Mouse (Mus musculus): ENCODE measurements around the gene AL731706.1. TPM values are rescaled to one million over a fixed set of nuclear protein-coding genes. Genes with fewer than 3 reads are reported as not detected.

AL731706.1 gene
- total and polyA plus RNA-seq, 3 experiments = 13.5 to 14.2 TPM; not detected in 1

- peak overlapping the region; percentile 53; the same call in 1 of the 2 replicates for H3K27ac ChIP-seq (ENCODE audit: control insufficient read depth, low read depth, low read length)
These were observed 29.8 kb upstream of the AL731706.1 start for GRCm38 (mm10) chr2:136921003-136921408.

DNA sequence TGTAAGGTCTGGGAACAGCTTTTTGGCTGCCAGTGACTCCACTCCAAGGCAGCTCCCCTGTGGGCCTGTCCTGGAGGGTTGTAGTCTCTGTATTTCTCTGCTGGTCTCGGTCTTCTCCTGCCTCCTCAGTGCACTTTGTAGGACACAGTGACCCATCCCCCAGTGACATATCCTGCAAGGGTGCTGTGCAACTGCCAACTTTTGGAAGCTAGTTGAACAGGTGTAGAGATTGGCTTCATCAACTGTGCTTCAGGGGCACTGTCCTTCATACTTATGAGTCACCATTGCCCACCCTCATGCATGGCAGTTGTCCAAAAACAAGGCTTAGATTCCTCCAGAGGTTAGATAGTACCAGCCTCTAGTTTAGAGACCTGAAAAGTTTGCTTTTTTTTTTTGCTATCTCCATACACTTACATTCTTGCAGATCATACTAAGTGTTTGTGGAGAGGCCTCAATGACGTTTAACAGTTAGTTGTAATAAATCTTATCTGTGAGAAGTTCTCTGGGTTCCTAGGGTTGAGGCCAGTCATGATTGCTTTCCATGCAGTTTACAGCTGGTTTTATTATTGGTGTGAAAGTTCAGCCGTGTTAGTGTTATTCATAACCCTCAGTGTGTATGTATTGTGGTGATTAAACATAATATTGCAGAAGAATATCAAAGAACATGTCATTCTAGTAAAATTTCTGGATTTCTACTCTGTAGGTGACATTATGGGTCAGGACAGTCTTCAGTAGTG, 29.2 kb upstream of the AL731706.1 start:
- peak; percentile 20 for DNase-seq (ENCODE audit: low read depth, low spot score)
- TF ChIP-seq EP300 (IDR thresholded peaks at IDR 0.05; ENCODE audit: low read depth in 1 of 2, low read length in 2 of 2) (no peak), TAL1 (IDR thresholded peaks at IDR 0.05; ENCODE audit: low read length) (no peak), CTCF (IDR thresholded peaks at IDR 0.05 in 2 of 3, conservative IDR thresholded peaks at IDR 0.05 in 1 of 3; ENCODE audit: control insufficient read depth in 1 of 3, insufficient read depth in 1 of 3, low read depth in 2 of 3, low read length in 3 of 3, poor library complexity in 1 of 3, severe bottlenecking in 1 of 3) (no peak), ZNF384 (IDR thresholded peaks at IDR 0.05; ENCODE audit: low read depth, low read length) (peak; percentile 48; the same call in 1 of the 2 replicates), ZKSCAN1 (IDR thresholded peaks at IDR 0.05; ENCODE audit: low read depth, low read length) (no peak)
- no peak overlapping the region for H3K27ac ChIP-seq (ENCODE audit: control insufficient read depth, low read depth, low read length)
- no peaks in the 10 kb centered on the region for H3K27me3 ChIP-seq (ENCODE audit: control insufficient read depth in 1 of 2, insufficient read depth in 2 of 2, low read length in 2 of 2)
- no peaks in the 10 kb centered on the region for H3K79me2 ChIP-seq (ENCODE audit: control insufficient read depth, insufficient read depth, low read length, poor library complexity)
- H3K36me3 ChIP-seq (ENCODE audit: control insufficient read depth in 1 of 2, insufficient read depth in 2 of 2, low read length in 2 of 2) = peaks cover 0 to 10% of the 10 kb centered on the region in 2 experiments; a peak in 1 of 4 replicates
- peaks cover 2 to 5% of the 10 kb centered on the region in 2 experiments; a peak in 1 of 4 replicates for H3K4me1 ChIP-seq (ENCODE audit: control insufficient read depth in 1 of 2, insufficient read depth in 2 of 2, low read length in 2 of 2)
- H3K9ac ChIP-seq (ENCODE audit: control insufficient read depth, low read depth, low read length, poor library complexity, severe bottlenecking) = no peak overlapping the region
- H3K4me3 ChIP-seq (ENCODE audit: control insufficient read depth in 1 of 2, insufficient read depth in 1 of 2, low read depth in 2 of 2, low read length in 2 of 2) = no peak overlapping the region
- H3K9me3 ChIP-seq (replicated peaks; ENCODE audit: insufficient read depth, low read length) = no peaks in the 10 kb centered on the region

More at GRCm38 (mm10) chr2:136921003-136921408, 29.8 kb upstream of the AL731706.1 start:
- Histone ChIP-seq H3K36me3 (ENCODE audit: control insufficient read depth in 1 of 2, insufficient read depth in 2 of 2, low read length in 2 of 2) (peaks cover 0 to 10% of the 10 kb centered on the region in 2 experiments; a peak in 1 of 4 replicates), H3K79me2 (ENCODE audit: control insufficient read depth, insufficient read depth, low read length, poor library complexity) (no peaks in the 10 kb centered on the region), H3K27me3 (ENCODE audit: control insufficient read depth in 1 of 2, insufficient read depth in 2 of 2, low read length in 2 of 2) (no peaks in the 10 kb centered on the region), H3K4me3 (ENCODE audit: control insufficient read depth in 1 of 2, insufficient read depth in 1 of 2, low read depth in 2 of 2, low read length in 2 of 2) (peak overlapping the region; percentile 36 to 42), H3K9me3 (replicated peaks; ENCODE audit: insufficient read depth, low read length) (no peaks in the 10 kb centered on the region), H3K4me1 (ENCODE audit: control insufficient read depth in 1 of 2, insufficient read depth in 2 of 2, low read length in 2 of 2) (peaks cover under 1 to 5% of the 10 kb centered on the region in 2 experiments; a peak in 1 of 4 replicates), H3K9ac (ENCODE audit: control insufficient read depth, low read depth, low read length, poor library complexity, severe bottlenecking) (0 out of 2 replicates have a peak overlapping the region, but pooled peaks have one; percentile 25)
- peak; percentile 37; the same call in 1 of the 2 replicates for TF ChIP-seq MAFK (IDR thresholded peaks at IDR 0.05; ENCODE audit: borderline replicate concordance, low read depth, low read length)
- TF ChIP-seq GATA1 (IDR thresholded peaks at IDR 0.05; ENCODE audit: low read depth, low read length) = no peak
- no peak for TF ChIP-seq TBP (IDR thresholded peaks at IDR 0.05; ENCODE audit: low read depth, low read length)
- no peak for TF ChIP-seq UBTF (IDR thresholded peaks at IDR 0.05; ENCODE audit: borderline replicate concordance, insufficient read depth, low read depth, low read length)
- TF ChIP-seq KAT2A (conservative IDR thresholded peaks at IDR 0.05; ENCODE audit: low read depth, low read length) = no peak
- no peak for TF ChIP-seq POLR2AphosphoS2 (IDR thresholded peaks at IDR 0.05; ENCODE audit: low read length)
- TF ChIP-seq E2F4 (IDR thresholded peaks at IDR 0.05; ENCODE audit: borderline replicate concordance, low read depth, low read length) = no peak
- no peak for TF ChIP-seq SIN3A (IDR thresholded peaks at IDR 0.05; ENCODE audit: low read length)
- no peak for TF ChIP-seq JUND (IDR thresholded peaks at IDR 0.05; ENCODE audit: low read depth, low read length)
- TF ChIP-seq MXI1 (IDR thresholded peaks at IDR 0.05; ENCODE audit: low read depth, low read length) = no peak
- no peak for TF ChIP-seq POLR2AphosphoS5 (IDR thresholded peaks at IDR 0.05; ENCODE audit: borderline replicate concordance, low read depth, low read length)
- no peak for TF ChIP-seq MYC (IDR thresholded peaks at IDR 0.05; ENCODE audit: low read depth, low read length)
- TF ChIP-seq MAZ (IDR thresholded peaks at IDR 0.05; ENCODE audit: low read depth, low read length) = no peak
- TF ChIP-seq USF1 (IDR thresholded peaks at IDR 0.05; ENCODE audit: low read depth, low read length) = no peak
- peak; percentile 45; the same call in 1 of the 2 replicates for TF ChIP-seq ETS1 (IDR thresholded peaks at IDR 0.05; ENCODE audit: low read depth, low read length)
- TF ChIP-seq RCOR1 (IDR thresholded peaks at IDR 0.05; ENCODE audit: low read depth, low read length) = no peak
- no peak for TF ChIP-seq SMC3 (IDR thresholded peaks at IDR 0.05; ENCODE audit: low read depth, low read length)
- no peak for TF ChIP-seq HCFC1 (IDR thresholded peaks at IDR 0.05; ENCODE audit: low read depth, low read length)
- peak; percentile 64 for DNase-seq (ENCODE audit: low read depth, low spot score)

All from MEL (cell line).